Mouse (Mus musculus) liver, embryonic 14.5 days (tissue): ENCODE measurements at regions not wholly inside any gene's neighbourhood (a gene's known extent, or its start where the extent isn't known, plus 50 kb on each side); places are given as distances from the start of the nearest gene placed in this dataset.

Experiments used
- CTCF ChIP-seq: IDR thresholded peaks from 2 replicates; pipeline ENCODE4 v1.5.1; 2016; ENCODE audit warnings: antibody characterized with exemption, low read depth, control low read depth
- EP300 ChIP-seq: IDR thresholded peaks from 2 replicates; pipeline ENCODE4 v1.6.1; 2016; ENCODE audit warnings: antibody characterized with exemption, low read depth

DNA sequence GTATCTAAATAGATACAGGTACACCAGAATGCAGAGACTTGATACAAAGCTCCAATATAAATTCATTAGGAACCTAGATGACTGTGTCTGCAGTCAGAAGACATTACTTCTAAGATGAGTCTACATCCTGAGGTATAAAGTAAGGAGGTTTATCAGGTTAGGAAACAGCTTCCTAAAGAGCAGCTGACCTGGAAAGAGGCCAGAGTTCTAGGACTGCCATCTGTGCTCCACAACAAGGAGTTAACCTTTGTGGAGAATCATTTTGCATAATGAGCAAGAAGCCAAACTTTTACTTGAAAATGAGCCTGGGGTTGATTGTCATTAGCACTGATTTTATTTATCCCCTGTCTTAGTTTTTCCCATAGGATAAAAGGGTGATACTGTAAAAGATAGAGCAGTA lies 211.6 kb upstream of the Tenm2 start:
- TF ChIP-seq CTCF (no peak), EP300 (no peak)
